Mouse (Mus musculus): ENCODE measurements at regions not wholly inside any gene's neighbourhood (a gene's known extent, or its start where the extent isn't known, plus 50 kb on each side); places are given as distances from the start of the nearest gene placed in this dataset.
A peak's percentile ranks its signal among the peaks of the same experiment; 100 is the strongest.

GRCm38 (mm10) chr6:140337083-140337491, 86.8 kb upstream of the Plekha5 start:
- TF ChIP-seq POLR2A (IDR thresholded peaks at IDR 0.05; ENCODE audit: control insufficient read depth, low read depth, low read length): no peak
- TF ChIP-seq CTCF (IDR thresholded peaks at IDR 0.05; ENCODE audit: control insufficient read depth, insufficient read depth, insufficient replicate concordance, low read depth, low read length): no peak
- Histone ChIP-seq H3K27ac (ENCODE audit: control insufficient read depth, insufficient read depth, low read depth, low read length) (no peak overlapping the region), H3K4me1 (ENCODE audit: control insufficient read depth, insufficient read depth, low read length) (peaks cover 2% of the 10 kb centered on the region; the same call in 1 of the 2 replicates), H3K36me3 (ENCODE audit: control insufficient read depth, insufficient read depth, low read length) (no peaks in the 10 kb centered on the region), H3K27me3 (ENCODE audit: control insufficient read depth, insufficient read depth, low read length) (no peaks in the 10 kb centered on the region), H3K4me3 (ENCODE audit: control insufficient read depth, low read depth, low read length) (no peak overlapping the region)

- no peak overlapping the region for H3K4me3 ChIP-seq (ENCODE audit: control insufficient read depth, low read depth, low read length)
- peaks cover 2% of the 10 kb centered on the region; the same call in 1 of the 2 replicates for H3K4me1 ChIP-seq (ENCODE audit: control insufficient read depth, insufficient read depth, low read length)
- no peak overlapping the region for H3K27ac ChIP-seq (ENCODE audit: control insufficient read depth, insufficient read depth, low read depth, low read length)
- H3K27me3 ChIP-seq (ENCODE audit: control insufficient read depth, insufficient read depth, low read length): no peaks in the 10 kb centered on the region
- H3K36me3 ChIP-seq (ENCODE audit: control insufficient read depth, insufficient read depth, low read length): no peaks in the 10 kb centered on the region
- TF ChIP-seq POLR2A (IDR thresholded peaks at IDR 0.05; ENCODE audit: control insufficient read depth, low read depth, low read length) (no peak), CTCF (IDR thresholded peaks at IDR 0.05; ENCODE audit: control insufficient read depth, insufficient read depth, insufficient replicate concordance, low read depth, low read length) (no peak)
These were observed 87.4 kb upstream of the Plekha5 start for GRCm38 (mm10) chr6:140336414-140336941.

GRCm38 (mm10) chr6:140333397-140333796, 90.5 kb upstream of the Plekha5 start:
- H3K27ac ChIP-seq (ENCODE audit: control insufficient read depth, insufficient read depth, low read depth, low read length): no peak overlapping the region

GRCm38 (mm10) chr6:140308641-140309040, 115.2 kb upstream of the Plekha5 start:
- H3K36me3 ChIP-seq (ENCODE audit: control insufficient read depth, insufficient read depth, low read length): no peaks in the 10 kb centered on the region
- peak; percentile 68; the same call in 1 of the 2 replicates for TF ChIP-seq POLR2A (IDR thresholded peaks at IDR 0.05; ENCODE audit: control insufficient read depth, low read depth, low read length)
- no peak for TF ChIP-seq CTCF (IDR thresholded peaks at IDR 0.05; ENCODE audit: control insufficient read depth, insufficient read depth, insufficient replicate concordance, low read depth, low read length)
- H3K4me1 ChIP-seq (ENCODE audit: control insufficient read depth, insufficient read depth, low read length): peaks cover 4% of the 10 kb centered on the region
- H3K27me3 ChIP-seq (ENCODE audit: control insufficient read depth, insufficient read depth, low read length): no peaks in the 10 kb centered on the region
- H3K27ac ChIP-seq (ENCODE audit: control insufficient read depth, insufficient read depth, low read depth, low read length): peak overlapping the region; percentile 81
- peak overlapping the region; percentile 97 for H3K4me3 ChIP-seq (ENCODE audit: control insufficient read depth, low read depth, low read length)

More at GRCm38 (mm10) chr6:140333397-140333796, 90.5 kb upstream of the Plekha5 start:
- TF ChIP-seq CTCF (IDR thresholded peaks at IDR 0.05; ENCODE audit: control insufficient read depth, insufficient read depth, insufficient replicate concordance, low read depth, low read length): no peak
- TF ChIP-seq POLR2A (IDR thresholded peaks at IDR 0.05; ENCODE audit: control insufficient read depth, low read depth, low read length): no peak
- H3K27me3 ChIP-seq (ENCODE audit: control insufficient read depth, insufficient read depth, low read length): no peaks in the 10 kb centered on the region
- no peaks in the 10 kb centered on the region for H3K4me1 ChIP-seq (ENCODE audit: control insufficient read depth, insufficient read depth, low read length)
- no peak overlapping the region for H3K4me3 ChIP-seq (ENCODE audit: control insufficient read depth, low read depth, low read length)
- no peaks in the 10 kb centered on the region for H3K36me3 ChIP-seq (ENCODE audit: control insufficient read depth, insufficient read depth, low read length)

- TF ChIP-seq POLR2A (IDR thresholded peaks at IDR 0.05; ENCODE audit: control insufficient read depth, low read depth, low read length) (no peak), CTCF (IDR thresholded peaks at IDR 0.05; ENCODE audit: control insufficient read depth, insufficient read depth, insufficient replicate concordance, low read depth, low read length) (no peak)
- H3K36me3 ChIP-seq (ENCODE audit: control insufficient read depth, insufficient read depth, low read length): no peaks in the 10 kb centered on the region
- H3K27me3 ChIP-seq (ENCODE audit: control insufficient read depth, insufficient read depth, low read length): no peaks in the 10 kb centered on the region
- no peak overlapping the region for H3K27ac ChIP-seq (ENCODE audit: control insufficient read depth, insufficient read depth, low read depth, low read length)
- peaks cover 4% of the 10 kb centered on the region for H3K4me1 ChIP-seq (ENCODE audit: control insufficient read depth, insufficient read depth, low read length)
- no peak overlapping the region for H3K4me3 ChIP-seq (ENCODE audit: control insufficient read depth, low read depth, low read length)
These were observed 116.9 kb upstream of the Plekha5 start for GRCm38 (mm10) chr6:140306811-140307558.

GRCm38 (mm10) chr6:140304105-140304504, 119.7 kb upstream of the Plekha5 start:
- no peaks in the 10 kb centered on the region for H3K36me3 ChIP-seq (ENCODE audit: control insufficient read depth, insufficient read depth, low read length)
- TF ChIP-seq CTCF (IDR thresholded peaks at IDR 0.05; ENCODE audit: control insufficient read depth, insufficient read depth, insufficient replicate concordance, low read depth, low read length) (no peak), POLR2A (IDR thresholded peaks at IDR 0.05; ENCODE audit: control insufficient read depth, low read depth, low read length) (no peak)
- H3K27me3 ChIP-seq (ENCODE audit: control insufficient read depth, insufficient read depth, low read length): no peaks in the 10 kb centered on the region
- no peak overlapping the region for H3K4me3 ChIP-seq (ENCODE audit: control insufficient read depth, low read depth, low read length)
- H3K27ac ChIP-seq (ENCODE audit: control insufficient read depth, insufficient read depth, low read depth, low read length): no peak overlapping the region
- peaks cover 4% of the 10 kb centered on the region for H3K4me1 ChIP-seq (ENCODE audit: control insufficient read depth, insufficient read depth, low read length)

- peaks cover 15% of the 10 kb centered on the region for H3K4me1 ChIP-seq (ENCODE audit: control insufficient read depth, insufficient read depth, low read length)
- TF ChIP-seq CTCF (IDR thresholded peaks at IDR 0.05; ENCODE audit: control insufficient read depth, insufficient read depth, insufficient replicate concordance, low read depth, low read length) (no peak), POLR2A (IDR thresholded peaks at IDR 0.05; ENCODE audit: control insufficient read depth, low read depth, low read length) (no peak)
- H3K27ac ChIP-seq (ENCODE audit: control insufficient read depth, insufficient read depth, low read depth, low read length): no peak overlapping the region
- no peaks in the 10 kb centered on the region for H3K27me3 ChIP-seq (ENCODE audit: control insufficient read depth, insufficient read depth, low read length)
- no peak overlapping the region for H3K4me3 ChIP-seq (ENCODE audit: control insufficient read depth, low read depth, low read length)
- H3K36me3 ChIP-seq (ENCODE audit: control insufficient read depth, insufficient read depth, low read length): no peaks in the 10 kb centered on the region
These were observed 123.2 kb upstream of the Plekha5 start for GRCm38 (mm10) chr6:140300470-140301145.

All from testis, adult 2 months (tissue).